Comparison of ENCODE assay signal across 28 mouse cellular contexts in genomic region chr2:167143914-167144313, GRCm38 (mm10). TPM values are rescaled to one million over a fixed set of nuclear protein-coding genes. Genes with fewer than 3 reads are reported as not detected.
DNase-seq lines count a peak whose midpoint lies in the region; ATAC-seq lines count a peak whose summit lies in the region.
"Had no signal": no experiment of that assay in that cellular context is flagged by ENCODE, and none has a peak within 500 bp of the region (broad histone marks: within the 10 kb centered on the region; RNA-seq: fewer than 3 reads in every experiment).

No protein-coding gene starts in this region.

- H3K4me2 ChIP-seq in forebrain, embryonic 13.5 days, result no peak overlapping the region
- no peak overlapping the region for H3K4me2 ChIP-seq in forebrain, embryonic 14.5 days (ENCODE audit: low read length)
- no peak overlapping the region for H3K4me2 ChIP-seq in neural tube, embryonic 14.5 days (ENCODE audit: low read depth, low read length)
- H3K4me2 ChIP-seq in neural tube, embryonic 15.5 days, result no peak overlapping the region
- H3K4me2 ChIP-seq: forebrain, embryonic 15.5 days; heart, embryonic 11.5 days; hindbrain, embryonic 15.5 days; lung, embryonic 15.5 days; neural tube, embryonic 13.5 days had no signal

- DNase-seq in forebrain, embryonic 14.5 days (ENCODE audit: low spot score), result no peak
- DNase-seq in left cerebral cortex, postnatal 4 days, result peak; percentile 16
- DNase-seq in left cerebral cortex, adult 9 months (ENCODE audit: low spot score in 2 of 2), result no peak
- no peak for DNase-seq in right cerebral cortex, postnatal 10 days (ENCODE audit: low spot score in 2 of 2)
- DNase-seq: adrenal gland, adult 8-10 months; cerebellum, adult 9-10 months; gastrocnemius, postnatal 25 days; heart, adult 18-20 months; heart, postnatal 4 days; kidney, adult 11 months; kidney, postnatal 14 days; liver; right cerebral cortex, postnatal 4 days; thymus, adult 18-20 months; thymus, postnatal 25 days had no signal

- 0 out of 2 replicates have a peak overlapping the region, but pooled peaks have one; percentile 6 for H3K27ac ChIP-seq in forebrain, embryonic 13.5 days
- H3K27ac ChIP-seq in forebrain, embryonic 14.5 days (ENCODE audit: low read depth, low read length), result no peak overlapping the region
- H3K27ac ChIP-seq in neural tube, embryonic 14.5 days (ENCODE audit: low read depth, low read length), result 0 out of 2 replicates have a peak overlapping the region, but pooled peaks have one; percentile 4
- no peak overlapping the region for H3K27ac ChIP-seq in neural tube, embryonic 15.5 days (replicated peaks)
- H3K27ac ChIP-seq: lung, embryonic 15.5 days; stomach, postnatal 0 days had no signal

- no peak overlapping the region for H3K9ac ChIP-seq in forebrain, embryonic 13.5 days
- H3K9ac ChIP-seq in forebrain, embryonic 14.5 days (ENCODE audit: low read length), result no peak overlapping the region
- H3K9ac ChIP-seq in neural tube, embryonic 14.5 days (replicated peaks; ENCODE audit: low read depth, low read length), result no peak overlapping the region
- H3K9ac ChIP-seq in neural tube, embryonic 15.5 days (replicated peaks), result no peak overlapping the region
- H3K9ac ChIP-seq: forebrain, embryonic 15.5 days; hindbrain, embryonic 15.5 days; lung, embryonic 15.5 days; neural tube, embryonic 13.5 days had no signal

- H3K4me1 ChIP-seq in forebrain, embryonic 13.5 days, result peaks cover 29% of the 10 kb centered on the region
- peaks cover 13% of the 10 kb centered on the region for H3K4me1 ChIP-seq in forebrain, embryonic 14.5 days (ENCODE audit: control insufficient read depth, insufficient read depth, low read length)
- H3K4me1 ChIP-seq in neural tube, embryonic 14.5 days (ENCODE audit: control insufficient read depth, insufficient read depth, low read length), result peaks cover 13% of the 10 kb centered on the region
- peaks cover 23% of the 10 kb centered on the region for H3K4me1 ChIP-seq in neural tube, embryonic 15.5 days

- intact Hi-C loops in left cerebral cortex, postnatal 4 days (cut with DNase I), result no loop called here

- ATAC-seq in forebrain, embryonic 13.5 days, result no peak
- ATAC-seq in forebrain, embryonic 14.5 days, result no peak
- ATAC-seq in neural tube, embryonic 14.5 days (ENCODE audit: low read depth), result no peak
- no peak for ATAC-seq in neural tube, embryonic 15.5 days (ENCODE audit: low FRiP score)
- ATAC-seq: CD4-positive, CD25-positive, alpha-beta regulatory T cell, adult 4 months; forebrain, embryonic 15.5 days; inflammation-experienced regulatory T-cells, adult 6 months had no signal

- H3K27me3 ChIP-seq in forebrain, embryonic 13.5 days, result no peaks in the 10 kb centered on the region; the same call in 1 of the 2 replicates
- no peaks in the 10 kb centered on the region for H3K27me3 ChIP-seq in forebrain, embryonic 14.5 days (replicated peaks; ENCODE audit: control insufficient read depth, insufficient read depth, low read length)
- no peaks in the 10 kb centered on the region for H3K27me3 ChIP-seq in neural tube, embryonic 14.5 days (ENCODE audit: control insufficient read depth, insufficient read depth, low read length)
- no peaks in the 10 kb centered on the region for H3K27me3 ChIP-seq in neural tube, embryonic 15.5 days (replicated peaks)
- H3K27me3 ChIP-seq: forebrain, embryonic 15.5 days; hindbrain, embryonic 15.5 days; neural tube, embryonic 13.5 days had no signal

- WGBS in forebrain, embryonic 13.5 days, result 80% methylated on average over 2 of the region's 2 CpGs
- 70% methylated on average over 2 of the region's 2 CpGs for WGBS in forebrain, embryonic 14.5 days
- 68% methylated on average over 2 of the region's 2 CpGs for WGBS in neural tube, embryonic 14.5 days
- 73% methylated on average over 2 of the region's 2 CpGs for WGBS in neural tube, embryonic 15.5 days

- H3K9me3 ChIP-seq in forebrain, embryonic 13.5 days (replicated peaks), result no peaks in the 10 kb centered on the region
- no peaks in the 10 kb centered on the region for H3K9me3 ChIP-seq in forebrain, embryonic 14.5 days (replicated peaks; ENCODE audit: control insufficient read depth, low read length)
- no peaks in the 10 kb centered on the region for H3K9me3 ChIP-seq in neural tube, embryonic 14.5 days (ENCODE audit: control insufficient read depth, low read length)
- H3K9me3 ChIP-seq in neural tube, embryonic 15.5 days (replicated peaks), result no peaks in the 10 kb centered on the region
- H3K9me3 ChIP-seq: forebrain, embryonic 15.5 days; hindbrain, embryonic 15.5 days; lung, embryonic 15.5 days; neural tube, embryonic 13.5 days had no signal

- no peak overlapping the region for H3K4me3 ChIP-seq in forebrain, embryonic 13.5 days
- H3K4me3 ChIP-seq in forebrain, embryonic 14.5 days (ENCODE audit: low read depth, low read length), result no peak overlapping the region
- H3K4me3 ChIP-seq in neural tube, embryonic 14.5 days (ENCODE audit: low read depth, low read length), result no peak overlapping the region
- no peak overlapping the region for H3K4me3 ChIP-seq in neural tube, embryonic 15.5 days (replicated peaks)
- H3K4me3 ChIP-seq: erythroblast, embryonic 14.5 days; forebrain, embryonic 15.5 days; hindbrain, embryonic 15.5 days; lung, embryonic 15.5 days; megakaryocyte, embryonic 14.5 days; neural tube, embryonic 13.5 days had no signal

- no peaks in the 10 kb centered on the region for H3K36me3 ChIP-seq in forebrain, embryonic 13.5 days (ENCODE audit: poor library complexity, severe bottlenecking)
- no peaks in the 10 kb centered on the region for H3K36me3 ChIP-seq in forebrain, embryonic 14.5 days (ENCODE audit: control insufficient read depth, insufficient read depth, low read length)
- no peaks in the 10 kb centered on the region for H3K36me3 ChIP-seq in neural tube, embryonic 14.5 days (ENCODE audit: control insufficient read depth, insufficient read depth, low read length)
- no peaks in the 10 kb centered on the region for H3K36me3 ChIP-seq in neural tube, embryonic 15.5 days
- H3K36me3 ChIP-seq: forebrain, embryonic 15.5 days; hindbrain, embryonic 15.5 days; lung, embryonic 15.5 days; neural tube, embryonic 13.5 days had no signal

RNA-seq across cellular contexts. Expression of gene Kcnb1, which starts 46.0 kb away (rescaled TPM):
- polyA plus RNA-seq in forebrain, embryonic 13.5 days (2015; fragmentation: Nextera tagmentation; extraction: Ambion mirVana), result 1.3 and 1.5 TPM in 2 replicates
- 1.6 and 2.1 TPM in 2 replicates for polyA plus RNA-seq in forebrain, embryonic 14.5 days (2014; fragmentation: Nextera tagmentation; extraction: Ambion mirVana)
- 10 to 100 TPM; 46.5 to 50.9 TPM for total RNA-seq in left cerebral cortex, postnatal 4 days (2021)
- 4.9 and 5.4 TPM in 2 replicates for polyA plus RNA-seq in neural tube, embryonic 14.5 days (2014; fragmentation: Nextera tagmentation; extraction: Ambion mirVana)
- 3.8 and 3.9 TPM in 2 replicates for polyA plus RNA-seq in neural tube, embryonic 15.5 days (2015; fragmentation: Nextera tagmentation; extraction: Ambion mirVana)
- polyA plus RNA-seq: erythroblast, embryonic 14.5 days had no signal

Comparison
In these comparisons a context has a peak if more than half of its experiments do, and no peak if none do; other contexts are left out.
1. H3K27ac ChIP-seq: peak in forebrain, embryonic 13.5 days (single experiment) and neural tube, embryonic 14.5 days (single experiment); none in forebrain, embryonic 14.5 days (single experiment) and neural tube, embryonic 15.5 days (single experiment).